Mouse (Mus musculus): ENCODE data around the gene Tada2a.

The Tada2a gene

GRCm38 (mm10) chr11:84062805-84063204 is 66.6 kb downstream of the Tada2a start:
- DNase-seq = no peak

- no peak for DNase-seq
Observed at GRCm38 (mm10) chr11:84061881-84062280, 67.5 kb downstream of the Tada2a start.

GRCm38 (mm10) chr11:84060635-84061034 is 68.8 kb downstream of the Tada2a start:
- no peak for DNase-seq

- DNase-seq = no peak
Observed at GRCm38 (mm10) chr11:84059784-84060183, 69.6 kb downstream of the Tada2a start.

GRCm38 (mm10) chr11:84057418-84057817 is 72.0 kb downstream of the Tada2a start:
- DNase-seq = no peak

- DNase-seq = peak; percentile 92
Observed at GRCm38 (mm10) chr11:84053524-84054163, 75.8 kb downstream of the Tada2a start.

GRCm38 (mm10) chr11:84053055-84053454 is 76.3 kb downstream of the Tada2a start:
- DNase-seq = no peak

- no peak for DNase-seq
Observed at GRCm38 (mm10) chr11:84048411-84048810, 81.0 kb downstream of the Tada2a start.

GRCm38 (mm10) chr11:84047270-84047669 is 82.1 kb downstream of the Tada2a start:
- DNase-seq = no peak

GRCm38 (mm10) chr11:84044988-84045387 is 84.4 kb downstream of the Tada2a start:
- no peak for DNase-seq

GRCm38 (mm10) chr11:84042808-84043762 is 86.3 kb downstream of the Tada2a start:
- no peak for DNase-seq

- no peak for DNase-seq
Observed at GRCm38 (mm10) chr11:84040621-84041020, 88.8 kb downstream of the Tada2a start.

GRCm38 (mm10) chr11:84033671-84034070 is 95.7 kb downstream of the Tada2a start:
- no peak for DNase-seq

- no peak for DNase-seq
Observed at GRCm38 (mm10) chr11:84032559-84032958, 96.8 kb downstream of the Tada2a start.

GRCm38 (mm10) chr11:84031971-84032370 is 97.4 kb downstream of the Tada2a start:
- DNase-seq = no peak
